Mouse (Mus musculus) testis, postnatal 14 days (tissue): ENCODE results near the gene Zfp652.
"Not testable (repeated sequence)": the region's sequence is repeated elsewhere in the genome, so short reads cannot be mapped to it uniquely, and the experiment has no call there.

Experiments
- DNase-seq: peaks from one replicate; pipeline ENCODE4 v3.0.0; 2021; ENCODE audit warnings: low spot score

Zfp652 gene

GRCm38 (mm10) chr11:95712563-95713224 lies at the start of gene Zfp652:
Zfp652 (plus strand) TSS chr11:95712673.
- DNase-seq, result peak; percentile 95

- DNase-seq, result peak; percentile 96
Observed at GRCm38 (mm10) chr11:95666529-95667149, 45.8 kb upstream of the Zfp652 start, which contains the start of gene Phb. Phb (plus strand) TSS chr11:95666957.

- peak; percentile 32 for DNase-seq
Observed at GRCm38 (mm10) chr11:95667177-95667576, 45.3 kb upstream of the Zfp652 start.

GRCm38 (mm10) chr11:95668086-95668485 lies 44.4 kb upstream of the Zfp652 start:
- not testable (repeated sequence) for DNase-seq

- no peak for DNase-seq
Observed at GRCm38 (mm10) chr11:95675498-95675897, 37.0 kb upstream of the Zfp652 start.

GRCm38 (mm10) chr11:95676307-95676706 lies 36.2 kb upstream of the Zfp652 start:
- DNase-seq, result peak; percentile 31

- DNase-seq, result no peak
Observed at GRCm38 (mm10) chr11:95677925-95678701, 34.4 kb upstream of the Zfp652 start.

GRCm38 (mm10) chr11:95681995-95682601 lies 30.4 kb upstream of the Zfp652 start:
- no peak for DNase-seq

GRCm38 (mm10) chr11:95682946-95683345 lies 29.5 kb upstream of the Zfp652 start:
- no peak for DNase-seq

- DNase-seq, result peak; percentile 63
Observed at GRCm38 (mm10) chr11:95686031-95686430, 26.4 kb upstream of the Zfp652 start.

GRCm38 (mm10) chr11:95687084-95687656 lies 25.3 kb upstream of the Zfp652 start:
- DNase-seq, result no peak

GRCm38 (mm10) chr11:95688515-95688914 lies 24.0 kb upstream of the Zfp652 start:
- no peak for DNase-seq

GRCm38 (mm10) chr11:95688981-95689380 lies 23.5 kb upstream of the Zfp652 start:
- DNase-seq, result no peak

- no peak for DNase-seq
Observed at GRCm38 (mm10) chr11:95689544-95689943, 22.9 kb upstream of the Zfp652 start.

- no peak for DNase-seq
Observed at GRCm38 (mm10) chr11:95698541-95698940, 13.9 kb upstream of the Zfp652 start.

- no peak for DNase-seq
Observed at GRCm38 (mm10) chr11:95700778-95701739, 11.4 kb upstream of the Zfp652 start.

- no peak for DNase-seq
Observed at GRCm38 (mm10) chr11:95704032-95704969, 8.2 kb upstream of the Zfp652 start.

GRCm38 (mm10) chr11:95704970-95705330 lies 7.5 kb upstream of the Zfp652 start:
- DNase-seq, result no peak

GRCm38 (mm10) chr11:95709534-95710040 lies 2.9 kb upstream of the Zfp652 start:
- no peak for DNase-seq

GRCm38 (mm10) chr11:95710478-95710877 lies 2.0 kb upstream of the Zfp652 start:
- no peak for DNase-seq
